Mouse (Mus musculus): ENCODE measurements around the gene Rsc1a1.

- no peak for TF ChIP-seq CTCF (IDR thresholded peaks at IDR 0.05; ENCODE audit: insufficient read depth, low read length)
- no peak for TF ChIP-seq POLR2A (IDR thresholded peaks at IDR 0.05; ENCODE audit: borderline replicate concordance, extremely low read depth, low read depth, low read length)
These were observed 33.9 kb upstream of the Rsc1a1 start for GRCm38 (mm10) chr4:141719304-141719703.
